Comparison of ENCODE assay signal across 8 mouse cellular contexts in the genomic region with DNA sequence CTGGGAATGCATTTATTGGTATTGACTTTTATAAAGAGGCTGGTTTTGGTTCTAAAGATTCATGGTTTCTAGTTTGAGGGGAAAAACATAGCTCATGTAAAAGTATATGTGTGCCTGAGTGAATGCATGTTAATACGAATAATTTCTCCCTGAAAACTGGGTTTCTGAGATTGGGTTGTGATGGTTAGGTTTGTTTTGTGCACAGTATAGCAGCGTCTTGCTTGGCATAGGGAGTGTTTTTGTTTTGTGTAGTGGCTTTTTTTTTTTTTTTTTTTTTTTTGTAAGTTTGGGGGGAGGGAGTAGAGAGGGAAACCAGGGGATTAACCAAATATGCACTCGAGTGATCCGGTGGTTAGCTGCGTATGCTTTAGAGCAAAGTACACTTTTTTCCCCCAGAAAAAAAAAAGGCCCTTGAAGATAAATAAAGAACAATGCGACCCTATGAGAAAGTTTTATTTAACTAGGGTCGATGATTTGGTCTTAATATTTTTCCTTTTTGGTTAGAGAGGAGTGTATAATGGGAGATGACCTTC. TPM values are rescaled to one million over a fixed set of nuclear protein-coding genes. Genes with fewer than 3 reads are reported as not detected.
DNase-seq lines count a peak whose midpoint lies in the region; ATAC-seq and TF ChIP-seq lines count a peak whose summit lies in the region.

No protein-coding gene starts in this region.

- TF ChIP-seq CTCF in liver, embryonic 14.5 days (IDR thresholded peaks at IDR 0.05; ENCODE audit: low read depth) = no peak

- H3K9ac ChIP-seq in heart, embryonic 14.5 days (ENCODE audit: low read length) = peak overlapping the region; percentile 93
- peak overlapping the region; percentile 86 for H3K9ac ChIP-seq in forebrain, embryonic 11.5 days (ENCODE audit: low read length)
- peak overlapping the region; percentile 88 for H3K9ac ChIP-seq in liver, embryonic 14.5 days (replicated peaks)

- H3K4me2 ChIP-seq in heart, embryonic 14.5 days (ENCODE audit: low read length) = peak overlapping the region; percentile 78
- peak overlapping the region; percentile 94 for H3K4me2 ChIP-seq in forebrain, embryonic 11.5 days (ENCODE audit: low read depth, low read length, severe bottlenecking)
- peak overlapping the region; percentile 97 for H3K4me2 ChIP-seq in liver, embryonic 14.5 days (ENCODE audit: low read depth)

- 0% methylated on average over 7 of the region's 7 CpGs for WGBS in heart, embryonic 14.5 days
- 0% methylated on average over 7 of the region's 7 CpGs for WGBS in forebrain, embryonic 11.5 days
- 0% methylated on average over 7 of the region's 7 CpGs for WGBS in liver, embryonic 14.5 days (ENCODE audit: insufficient replicate concordance)

- no peaks in the 10 kb centered on the region for H3K36me3 ChIP-seq in heart, embryonic 14.5 days (ENCODE audit: control insufficient read depth, insufficient read depth, low read length)
- H3K36me3 ChIP-seq in forebrain, embryonic 11.5 days (ENCODE audit: control insufficient read depth, insufficient read depth, low read length) = no peaks in the 10 kb centered on the region
- H3K36me3 ChIP-seq in liver, embryonic 14.5 days (replicated peaks; ENCODE audit: control insufficient read depth, insufficient read depth, low read depth) = no peaks in the 10 kb centered on the region

- H3K4me3 ChIP-seq in heart, embryonic 14.5 days (ENCODE audit: control insufficient read depth in 1 of 2, insufficient read depth in 1 of 2, low read depth in 1 of 2, low read length in 2 of 2) = peak overlapping the region; percentile 81 to 89; a peak in 3 of 4 replicates
- H3K4me3 ChIP-seq in forebrain, embryonic 11.5 days (ENCODE audit: low read depth, low read length) = peak overlapping the region; percentile 74
- peak overlapping the region; percentile 84 to 97 for H3K4me3 ChIP-seq in liver, embryonic 14.5 days (ENCODE audit: insufficient read depth in 1 of 2, low read depth in 2 of 2, low read length in 2 of 2)

- no peak for ATAC-seq in heart, embryonic 14.5 days (ENCODE audit: insufficient number of reproducible peaks, insufficient read depth, low FRiP score, low read depth)
- ATAC-seq in forebrain, embryonic 11.5 days (replicated peaks; ENCODE audit: low FRiP score) = no peak
- no peak for ATAC-seq in liver, embryonic 14.5 days (ENCODE audit: insufficient read depth)
- no peak for ATAC-seq in megakaryocyte-erythroid progenitor cell, adult 5-6 weeks (replicated peaks; ENCODE audit: low FRiP score, low TSS enrichment, poor library complexity, severe bottlenecking)

- peak overlapping the region; percentile 92 to 96; a peak in 3 of 4 replicates for H3K27ac ChIP-seq in heart, embryonic 14.5 days (replicated peaks in 1 of 2; ENCODE audit: control insufficient read depth in 1 of 2, insufficient read depth in 1 of 2, low read depth in 2 of 2, low read length in 2 of 2)
- no peak overlapping the region for H3K27ac ChIP-seq in forebrain, embryonic 11.5 days (ENCODE audit: low read depth, low read length)
- H3K27ac ChIP-seq in liver, embryonic 14.5 days = no peak overlapping the region; the same call in none of the 2 replicates

- H3K4me1 ChIP-seq in heart, embryonic 14.5 days (ENCODE audit: control insufficient read depth in 2 of 2, insufficient read depth in 2 of 2, low read length in 2 of 2) = peaks cover 5 to 36% of the 10 kb centered on the region in 2 experiments
- H3K4me1 ChIP-seq in forebrain, embryonic 11.5 days (replicated peaks; ENCODE audit: control insufficient read depth, insufficient read depth, low read length) = peaks cover 14% of the 10 kb centered on the region; the same call in 1 of the 2 replicates
- peaks cover 8 to 16% of the 10 kb centered on the region in 2 experiments; a peak in 3 of 4 replicates for H3K4me1 ChIP-seq in liver, embryonic 14.5 days (replicated peaks; ENCODE audit: control insufficient read depth in 2 of 2, insufficient read depth in 2 of 2, low read length in 1 of 2)

- TF ChIP-seq EP300 in liver, embryonic 14.5 days (IDR thresholded peaks at IDR 0.05; ENCODE audit: low read depth) = no peak

- no peak for DNase-seq in heart, postnatal 36 days
- peak; percentile 69 for DNase-seq in CD4-positive, CD25-positive, alpha-beta regulatory T cell, adult 2 months (ENCODE audit: low read depth, low spot score)
- no peak for DNase-seq in forebrain, embryonic 11.5 days (ENCODE audit: low spot score)
- no peak for DNase-seq in liver, embryonic 14.5 days (ENCODE audit: low read depth in 3 of 3, low spot score in 3 of 3)
- no peak for DNase-seq in left cerebral cortex, postnatal 25 days (ENCODE audit: low spot score in 2 of 2)
- no peak for DNase-seq in urinary bladder, postnatal 25 days (ENCODE audit: low spot score)

- no peaks in the 10 kb centered on the region for H3K27me3 ChIP-seq in heart, embryonic 14.5 days (ENCODE audit: control insufficient read depth, insufficient read depth, low read length)
- H3K27me3 ChIP-seq in forebrain, embryonic 11.5 days (ENCODE audit: control insufficient read depth, insufficient read depth, low read length) = no peaks in the 10 kb centered on the region
- no peaks in the 10 kb centered on the region for H3K27me3 ChIP-seq in liver, embryonic 14.5 days (ENCODE audit: control insufficient read depth, insufficient read depth, low read length)

- intact Hi-C loops in heart, postnatal 36 days (cut with DNase I) = loop anchor here (2.0 to 5.0 kb wide), 7 partner anchors 54 to 935 kb away; no protein-coding TSS in a partner anchor
- intact Hi-C loops in left cerebral cortex, postnatal 25 days (cut with DNase I) = loop anchor here (5.0 to 10.0 kb wide), 7 partner anchors 55 to 870 kb away; no protein-coding TSS in a partner anchor

- no peaks in the 10 kb centered on the region for H3K9me3 ChIP-seq in heart, embryonic 14.5 days (ENCODE audit: control insufficient read depth, low read length)
- H3K9me3 ChIP-seq in forebrain, embryonic 11.5 days (ENCODE audit: control insufficient read depth, low read length) = no peaks in the 10 kb centered on the region
- H3K9me3 ChIP-seq in liver, embryonic 14.5 days (ENCODE audit: control insufficient read depth, low read length) = no peaks in the 10 kb centered on the region

RNA-seq across cellular contexts. Expression of a gene that starts 3.2 kb away (rescaled TPM):
- polyA plus RNA-seq in heart, embryonic 14.5 days (2014; fragmentation: Nextera tagmentation; extraction: Ambion mirVana) = 16.4 and 17.4 TPM in 2 replicates
- total RNA-seq in heart, postnatal 36 days (2021) = 10 to 100 TPM; 24.5 to 32.7 TPM
- polyA plus RNA-seq in forebrain, embryonic 11.5 days (2014; fragmentation: Nextera tagmentation; extraction: Ambion mirVana) = 40.8 and 43.6 TPM in 2 replicates
- 4.1 and 5.9 TPM in 2 replicates for polyA plus RNA-seq in liver, embryonic 14.5 days (2012; rRNA removed)
- 4.9 TPM in 2 replicates for polyA plus RNA-seq in liver, embryonic 14.5 days (2014; fragmentation: Nextera tagmentation; extraction: Ambion mirVana)
- 32.7 and 37.0 TPM in 2 replicates for total RNA-seq in megakaryocyte-erythroid progenitor cell, adult 5-6 weeks (2014; fragmentation: Nextera tagmentation)
- total RNA-seq in megakaryocyte-erythroid progenitor cell, adult 5-6 weeks (2017) = 28.1 and 31.7 TPM in 2 replicates
- 10 to 100 TPM; 34.4 to 35.7 TPM for total RNA-seq in left cerebral cortex, postnatal 25 days (2021)

Comparison
In these comparisons a context has a peak if more than half of its experiments do, and no peak if none do; other contexts are left out.
1. H3K27ac ChIP-seq: peak in heart, embryonic 14.5 days (2 of 2); none in forebrain, embryonic 11.5 days (single experiment) and liver, embryonic 14.5 days (single experiment).
2. Peak in every context shown above with its lines, with median percentiles within 50 percentile points of each other: H3K4me2 ChIP-seq, H3K4me3 ChIP-seq and H3K9ac ChIP-seq.